Mouse (Mus musculus): Measurements from ENCODE around the gene Disp1.
A peak's percentile ranks its signal among the peaks of the same experiment; 100 is the strongest.

Disp1 gene

GRCm38 (mm10) chr1:183101371-183101770 lies 120.0 kb downstream of the Disp1 start:
- no peak for TF ChIP-seq GATA4 (IDR thresholded peaks at IDR 0.05; ENCODE audit: insufficient replicate concordance, low read length)

- TF ChIP-seq GATA4 (IDR thresholded peaks at IDR 0.05; ENCODE audit: insufficient replicate concordance, low read length), result no peak
These were observed 121.1 kb downstream of the Disp1 start for GRCm38 (mm10) chr1:183100245-183100644.

GRCm38 (mm10) chr1:183099686-183100085 lies 121.6 kb downstream of the Disp1 start:
- TF ChIP-seq GATA4 (IDR thresholded peaks at IDR 0.05; ENCODE audit: insufficient replicate concordance, low read length), result no peak

GRCm38 (mm10) chr1:183097606-183098005 lies 123.7 kb downstream of the Disp1 start:
- no peak for TF ChIP-seq GATA4 (IDR thresholded peaks at IDR 0.05; ENCODE audit: insufficient replicate concordance, low read length)

GRCm38 (mm10) chr1:183095454-183096088 lies 125.8 kb downstream of the Disp1 start:
- no peak for TF ChIP-seq GATA4 (IDR thresholded peaks at IDR 0.05; ENCODE audit: insufficient replicate concordance, low read length)

- no peak for TF ChIP-seq GATA4 (IDR thresholded peaks at IDR 0.05; ENCODE audit: insufficient replicate concordance, low read length)
These were observed 129.0 kb downstream of the Disp1 start for GRCm38 (mm10) chr1:183092296-183092695.

GRCm38 (mm10) chr1:183091203-183091602 lies 130.1 kb downstream of the Disp1 start:
- no peak for TF ChIP-seq GATA4 (IDR thresholded peaks at IDR 0.05; ENCODE audit: insufficient replicate concordance, low read length)

GRCm38 (mm10) chr1:183088661-183089060 lies 132.7 kb downstream of the Disp1 start:
- no peak for TF ChIP-seq GATA4 (IDR thresholded peaks at IDR 0.05; ENCODE audit: insufficient replicate concordance, low read length)

GRCm38 (mm10) chr1:183086843-183087242 lies 134.5 kb downstream of the Disp1 start:
- no peak for TF ChIP-seq GATA4 (IDR thresholded peaks at IDR 0.05; ENCODE audit: insufficient replicate concordance, low read length)

- no peak for TF ChIP-seq GATA4 (IDR thresholded peaks at IDR 0.05; ENCODE audit: insufficient replicate concordance, low read length)
These were observed 137.0 kb downstream of the Disp1 start for GRCm38 (mm10) chr1:183084085-183085050.

GRCm38 (mm10) chr1:183082436-183082835 lies 138.9 kb downstream of the Disp1 start:
- TF ChIP-seq GATA4 (IDR thresholded peaks at IDR 0.05; ENCODE audit: insufficient replicate concordance, low read length), result no peak

GRCm38 (mm10) chr1:183081126-183081525 lies 140.2 kb downstream of the Disp1 start:
- no peak for TF ChIP-seq GATA4 (IDR thresholded peaks at IDR 0.05; ENCODE audit: insufficient replicate concordance, low read length)

GRCm38 (mm10) chr1:183075121-183075822 lies 146.1 kb downstream of the Disp1 start:
- TF ChIP-seq GATA4 (IDR thresholded peaks at IDR 0.05; ENCODE audit: insufficient replicate concordance, low read length), result no peak

GRCm38 (mm10) chr1:183072263-183073050 lies 148.9 kb downstream of the Disp1 start:
- peak; percentile 73; the same call in 1 of the 2 replicates for TF ChIP-seq GATA4 (IDR thresholded peaks at IDR 0.05; ENCODE audit: insufficient replicate concordance, low read length)

Data from liver, adult (tissue).